Mouse (Mus musculus) kidney, postnatal 0 days (tissue): ENCODE measurements around the gene Psmd5. TPM values are rescaled to one million over a fixed set of nuclear protein-coding genes. Genes with fewer than 3 reads are reported as not detected.
"Not testable (repeated sequence)": the region's sequence is repeated elsewhere in the genome, so short reads cannot be mapped to it uniquely, and the experiment has no call there.

Experiments
- ATAC-seq: fragments of 200-750 bp; cut with Nextera tagmentation; replicated peaks from 2 replicates; pipeline ENCODE4 v1.8.0; 2017; ENCODE audit warnings: low read depth, moderate number of reproducible peaks, moderate TSS enrichment, moderate library complexity; ENCODE audit not compliant: low FRiP score
- DNase-seq: peaks from one replicate; pipeline ENCODE4 v3.0.0-alpha.2; 2016; ENCODE audit warnings: low spot score
- H3K27ac ChIP-seq: fragments of 300-500 bp; sonication (generic); 2 replicates; pipeline ENCODE4 v1.5.1; 2014; ENCODE audit warnings: mild to moderate bottlenecking
- H3K27me3 ChIP-seq: fragments of 300-500 bp; sonication (generic); 2 replicates; pipeline ENCODE4 v1.6.1; 2014; ENCODE audit warnings: low read length, mixed read lengths; ENCODE audit not compliant: insufficient read depth
- H3K36me3 ChIP-seq: fragments of 300-500 bp; sonication (generic); 2 replicates; pipeline ENCODE4 v1.6.1; 2014; ENCODE audit warnings: low read length, mixed read lengths; ENCODE audit not compliant: insufficient read depth
- H3K4me1 ChIP-seq: fragments of 300-500 bp; sonication (generic); replicated peaks from 2 replicates; pipeline ENCODE4 v1.6.1; 2014; ENCODE audit warnings: antibody characterized with exemption, low read length, mixed read lengths; ENCODE audit not compliant: insufficient read depth
- H3K4me2 ChIP-seq: fragments of 300-500 bp; sonication (generic); 2 replicates; pipeline ENCODE4 v1.6.1; 2014; ENCODE audit warnings: mild to moderate bottlenecking, low read length, moderate library complexity, mixed read lengths
- H3K4me3 ChIP-seq: fragments of 300-500 bp; sonication (generic); replicated peaks from 2 replicates; pipeline ENCODE4 v1.5.1; 2014; ENCODE audit warnings: low read depth, low read length
- H3K9ac ChIP-seq: fragments of 300-500 bp; sonication (generic); 2 replicates; pipeline ENCODE4 v1.6.1; 2014; ENCODE audit warnings: low read depth, low read length
- H3K9me3 ChIP-seq: fragments of 300-500 bp; sonication (generic); replicated peaks from 2 replicates; pipeline ENCODE4 v1.6.1; 2016; ENCODE audit warnings: low read length, inconsistent platforms, mixed read lengths
- CTCF ChIP-seq: IDR thresholded peaks from 2 replicates; pipeline ENCODE4 v1.5.1; 2016; ENCODE audit warnings: antibody characterized with exemption, low read depth, mild to moderate bottlenecking, moderate library complexity
- WGBS: fragments of 180-500 bp; shearing (Covaris S2); extraction: QIAGEN DNeasy Blood & Tissue Kit; methylation state at CpG from one replicate; pipeline ENCODE4 v1.1.7; 2014; 5-methylcytosine and 5-hydroxymethylcytosine counted together
- polyA plus RNA-seq: library from polyadenylated mRNA; unstranded; fragments of >200 nt; fragmentation: Nextera tagmentation; extraction: Ambion mirVana; gene quantifications from 2 replicates; pipeline ENCODE4 v1.2.1, GENCODE M21; 2015

The Psmd5 gene
- polyA plus RNA-seq, 1 experiment from 2014 or later = 92.0 TPM

- no peak for DNase-seq
- WGBS = 65% methylated on average over 2 of the region's 2 CpGs
Measured at GRCm38 (mm10) chr2:34808057-34808456, 66.7 kb downstream of the Psmd5 start.

GRCm38 (mm10) chr2:34805364-34805950 is 69.3 kb downstream of the Psmd5 start:
- no peak for TF ChIP-seq CTCF
- Histone ChIP-seq H3K4me2 (no peak overlapping the region), H3K27ac (no peak overlapping the region), H3K4me1 (peaks cover 4% of the 10 kb centered on the region; the same call in 1 of the 2 replicates), H3K9me3 (no peaks in the 10 kb centered on the region), H3K36me3 (peaks cover 10% of the 10 kb centered on the region; the same call in 1 of the 2 replicates), H3K27me3 (no peaks in the 10 kb centered on the region), H3K4me3 (no peak overlapping the region), H3K9ac (no peak overlapping the region)
- WGBS = 76% methylated on average over 10 of the region's 10 CpGs
- DNase-seq (no peak), ATAC-seq (no peak)

More at GRCm38 (mm10) chr2:34808057-34808456, 66.7 kb downstream of the Psmd5 start:
- Histone ChIP-seq H3K4me2 (no peak overlapping the region), H3K27me3 (no peaks in the 10 kb centered on the region), H3K9ac (no peak overlapping the region), H3K36me3 (peaks cover 27% of the 10 kb centered on the region), H3K9me3 (no peaks in the 10 kb centered on the region), H3K4me1 (peaks cover 3% of the 10 kb centered on the region; the same call in 1 of the 2 replicates), H3K27ac (no peak overlapping the region), H3K4me3 (no peak overlapping the region)
- TF ChIP-seq CTCF = no peak
- no peak for ATAC-seq

- Histone ChIP-seq H3K27me3 (no peaks in the 10 kb centered on the region), H3K9me3 (no peaks in the 10 kb centered on the region), H3K4me3 (no peak overlapping the region), H3K36me3 (peaks cover 10% of the 10 kb centered on the region; the same call in 1 of the 2 replicates), H3K4me2 (no peak overlapping the region), H3K9ac (no peak overlapping the region), H3K4me1 (peaks cover 7% of the 10 kb centered on the region; the same call in 1 of the 2 replicates), H3K27ac (no peak overlapping the region)
- no peak for TF ChIP-seq CTCF
- 44% methylated on average over 1 of the region's 1 CpGs for WGBS
- no peak for DNase-seq
- no peak for ATAC-seq
Measured at GRCm38 (mm10) chr2:34804815-34805214, 70.0 kb downstream of the Psmd5 start.

GRCm38 (mm10) chr2:34804172-34804571 is 70.6 kb downstream of the Psmd5 start:
- H3K4me1 ChIP-seq = peaks cover 7% of the 10 kb centered on the region; the same call in 1 of the 2 replicates
- no peak overlapping the region for H3K9ac ChIP-seq
- no peaks in the 10 kb centered on the region for H3K27me3 ChIP-seq
- DNase-seq (no peak), ATAC-seq (no peak)
- peaks cover 10% of the 10 kb centered on the region; the same call in 1 of the 2 replicates for H3K36me3 ChIP-seq
- 96% methylated on average over 2 of the region's 2 CpGs for WGBS
- no peak overlapping the region for H3K4me3 ChIP-seq
- no peaks in the 10 kb centered on the region for H3K9me3 ChIP-seq
- no peak overlapping the region for H3K27ac ChIP-seq
- no peak overlapping the region for H3K4me2 ChIP-seq
- TF ChIP-seq CTCF = no peak

- Histone ChIP-seq H3K4me2 (peak overlapping the region; percentile 40; the same call in 1 of the 2 replicates), H3K27ac (no peak overlapping the region), H3K9me3 (no peaks in the 10 kb centered on the region), H3K27me3 (no peaks in the 10 kb centered on the region), H3K4me3 (no peak overlapping the region), H3K36me3 (peaks cover 10% of the 10 kb centered on the region; the same call in 1 of the 2 replicates), H3K4me1 (peaks cover 7% of the 10 kb centered on the region; the same call in 1 of the 2 replicates), H3K9ac (no peak overlapping the region)
- WGBS = 66% methylated on average over 3 of the region's 3 CpGs
- TF ChIP-seq CTCF = no peak
- ATAC-seq (no peak), DNase-seq (no peak)
Measured at GRCm38 (mm10) chr2:34803746-34804145, 71.0 kb downstream of the Psmd5 start.

- ATAC-seq (peak; percentile 55), DNase-seq (peak; percentile 38)
- Histone ChIP-seq H3K4me3 (peak overlapping the region; percentile 66), H3K27ac (peak overlapping the region; percentile 94), H3K9ac (peak overlapping the region; percentile 83), H3K4me2 (peak overlapping the region; percentile 63)
- H3K4me1 ChIP-seq, H3K9me3 ChIP-seq, H3K27me3 ChIP-seq, H3K36me3 ChIP-seq: not testable (repeated sequence)
- WGBS = 0% methylated on average over 21 of the region's 32 CpGs
Measured at GRCm38 (mm10) chr2:34802565-34803245, 72.1 kb downstream of the Psmd5 start.
